Mouse (Mus musculus): ENCODE results near the gene Dsel. TPM values are rescaled to one million over a fixed set of nuclear protein-coding genes. Genes with fewer than 3 reads are reported as not detected.

Dsel gene
- polyA plus RNA-seq, 1 experiment from 2014 or later: 6.3 TPM

DNA sequence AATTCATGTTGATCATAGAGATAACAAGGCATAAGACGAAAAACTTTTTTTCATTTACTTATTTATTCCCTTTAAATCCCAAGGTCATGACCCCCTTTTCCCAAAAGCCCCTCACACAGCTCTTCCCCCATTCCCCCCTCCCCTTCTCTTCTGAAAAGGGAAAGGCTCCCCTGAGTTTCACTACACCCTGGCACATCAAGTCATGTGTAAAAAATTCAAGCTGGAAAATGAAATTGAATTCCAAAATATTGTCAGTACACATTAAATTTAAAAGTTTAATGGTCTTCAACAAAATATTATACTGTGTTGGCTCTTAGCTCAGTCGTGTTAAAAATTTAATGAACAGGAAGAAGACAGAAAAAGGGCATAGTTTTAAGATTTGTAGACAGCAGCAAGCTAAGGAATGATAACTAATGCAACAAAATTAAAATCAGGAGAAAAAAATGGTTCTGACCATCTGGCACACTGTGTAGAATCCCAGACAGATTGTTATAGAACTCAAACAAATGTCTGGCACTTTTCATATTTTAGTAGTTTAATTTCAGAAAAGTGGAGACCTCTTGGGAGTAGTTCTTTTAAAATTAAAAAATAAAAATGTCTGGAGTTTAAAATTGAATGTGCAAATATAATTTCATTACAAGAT lies 31.0 kb downstream of the Dsel start:
- Histone ChIP-seq H3K27ac (ENCODE audit: low read depth, low read length) (no peak overlapping the region), H3K9me3 (replicated peaks; ENCODE audit: control insufficient read depth, low read length) (no peaks in the 10 kb centered on the region), H3K4me1 (ENCODE audit: control insufficient read depth, insufficient read depth, low read length) (no peaks in the 10 kb centered on the region), H3K36me3 (ENCODE audit: control insufficient read depth, insufficient read depth, low read length) (no peaks in the 10 kb centered on the region), H3K4me2 (no peak overlapping the region), H3K9ac (ENCODE audit: low read depth, low read length) (no peak overlapping the region), H3K27me3 (ENCODE audit: control insufficient read depth, insufficient read depth, low read length) (no peaks in the 10 kb centered on the region), H3K4me3 (ENCODE audit: low read depth, low read length) (no peak overlapping the region)
- no peak for ATAC-seq (replicated peaks; ENCODE audit: insufficient number of reproducible peaks, low FRiP score, low TSS enrichment)
- 70% methylated on average over 2 of the region's 2 CpGs for whole genome bisulfite sequencing (ENCODE audit: insufficient replicate concordance)
